Mouse (Mus musculus) frontal cortex, adult 2 months (tissue): Measurements from ENCODE around the gene Tacr1. TPM values are rescaled to one million over a fixed set of nuclear protein-coding genes. Genes with fewer than 3 reads are reported as not detected.

Experiments used
- DNase-seq, 2 experiments: peaks; one replicate each; pipeline ENCODE4 v3.0.0; 2022; ENCODE audit warnings: low spot score in 1 of 2; ENCODE audit errors: extremely low spot score in 1 of 2
- polyA plus RNA-seq: library from polyadenylated mRNA; depleted of rRNA; stranded (reverse); fragments of >200 nt; gene quantifications from 2 replicates; pipeline ENCODE4 v1.2.3, GENCODE M21; 2012

The Tacr1 gene
- polyA plus RNA-seq, 1 experiment, result 3.0 TPM

DNA sequence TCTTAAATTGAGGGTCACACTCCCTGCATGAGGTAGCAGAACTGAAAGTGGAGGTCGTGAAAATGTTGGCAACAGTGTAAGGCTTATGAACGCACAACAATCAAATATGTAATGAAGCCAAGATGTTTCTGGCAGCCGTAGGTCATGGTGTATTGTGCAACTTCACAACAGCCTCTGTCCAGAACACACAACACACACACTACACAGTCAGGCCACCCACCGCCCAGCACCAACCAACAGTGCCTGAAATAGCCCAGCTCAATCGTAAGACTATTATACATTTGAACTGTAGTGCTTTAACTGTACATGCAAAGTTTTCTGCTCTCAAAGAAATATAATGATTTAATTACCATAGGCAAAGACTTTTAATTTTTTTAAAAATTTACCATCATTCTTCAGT is 120.4 kb downstream of the Tacr1 start:
- DNase-seq, result no peak

- DNase-seq, result peak; percentile 14 to 59
Observed at GRCm38 (mm10) chr6:82525107-82525867, 123.2 kb downstream of the Tacr1 start.

DNA sequence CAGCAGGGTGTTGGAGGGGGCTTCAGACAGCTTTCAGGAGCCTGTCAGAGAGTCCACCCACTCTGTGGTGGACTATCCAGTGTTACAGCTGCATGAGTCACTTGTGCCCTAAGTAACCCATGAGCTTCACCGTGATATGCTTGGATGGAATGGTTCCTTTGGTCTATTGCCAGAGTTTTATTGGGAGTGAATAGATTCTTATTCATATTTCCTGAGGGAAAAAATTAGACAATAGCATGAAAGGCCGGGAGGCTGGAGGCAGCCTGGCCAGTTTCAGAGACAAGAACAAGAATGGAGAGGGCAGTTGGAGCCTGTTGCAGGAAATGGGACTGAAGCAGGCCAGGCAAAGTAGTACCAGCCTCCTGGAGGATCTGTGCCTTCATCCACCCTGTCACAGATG is 126.5 kb downstream of the Tacr1 start:
- no peak for DNase-seq

GRCm38 (mm10) chr6:82536641-82537040 is 134.5 kb downstream of the Tacr1 start:
- no peak for DNase-seq

GRCm38 (mm10) chr6:82549270-82549669 is 147.1 kb downstream of the Tacr1 start:
- DNase-seq, result no peak

GRCm38 (mm10) chr6:82575445-82575844 is 173.3 kb downstream of the Tacr1 start:
- DNase-seq, result no peak

DNA sequence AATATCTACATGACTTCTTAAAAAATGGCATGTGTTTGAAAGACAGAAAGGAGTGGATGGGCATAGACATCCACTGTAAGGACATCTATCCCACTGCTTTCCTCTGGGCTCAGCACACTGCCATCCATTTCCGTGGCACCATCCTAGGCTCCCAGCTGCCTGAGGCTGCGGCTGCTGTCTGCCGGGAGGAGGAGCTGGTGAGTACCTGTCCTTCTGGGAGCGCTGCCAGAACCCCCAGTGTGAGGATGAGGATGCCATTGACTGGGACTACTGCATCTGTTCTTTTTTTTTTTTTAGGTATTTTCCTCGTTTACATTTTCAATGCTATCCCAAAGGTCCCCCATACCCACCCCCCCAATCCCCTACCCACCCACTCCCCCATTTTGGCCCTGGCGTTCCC is 183.3 kb downstream of the Tacr1 start:
- no peak for DNase-seq

GRCm38 (mm10) chr6:82589387-82589786 is 187.3 kb downstream of the Tacr1 start:
- DNase-seq, result no peak

DNA sequence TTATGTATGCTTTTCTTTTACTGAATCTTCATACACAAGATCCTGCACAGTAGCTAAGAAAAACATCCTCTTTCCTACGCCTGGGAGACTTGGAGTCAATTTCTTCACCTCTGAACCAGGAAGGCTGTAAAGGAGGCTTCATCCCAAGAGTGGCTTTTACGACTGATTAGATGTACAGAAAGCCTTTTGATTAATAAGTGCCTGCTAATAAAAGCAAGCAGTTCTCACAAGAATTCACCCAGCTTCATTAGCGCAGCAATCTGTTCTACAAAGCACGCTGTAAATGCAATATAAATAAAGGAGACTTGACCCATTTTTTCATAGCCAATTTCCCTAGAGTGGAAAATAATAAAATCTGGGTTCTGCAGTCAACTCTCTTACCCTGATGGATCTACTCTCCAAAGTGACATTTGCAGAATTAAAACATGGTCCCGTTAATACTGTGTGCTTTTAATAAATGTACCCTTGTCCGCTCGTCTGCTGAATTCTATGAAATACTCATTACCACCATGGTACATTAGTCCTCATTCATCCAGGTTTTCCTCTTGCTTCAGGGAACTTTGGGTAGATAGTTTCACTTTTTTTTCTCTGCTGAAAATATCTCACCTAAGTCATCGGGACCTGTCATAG is 193.4 kb downstream of the Tacr1 start:
- no peak for DNase-seq

DNA sequence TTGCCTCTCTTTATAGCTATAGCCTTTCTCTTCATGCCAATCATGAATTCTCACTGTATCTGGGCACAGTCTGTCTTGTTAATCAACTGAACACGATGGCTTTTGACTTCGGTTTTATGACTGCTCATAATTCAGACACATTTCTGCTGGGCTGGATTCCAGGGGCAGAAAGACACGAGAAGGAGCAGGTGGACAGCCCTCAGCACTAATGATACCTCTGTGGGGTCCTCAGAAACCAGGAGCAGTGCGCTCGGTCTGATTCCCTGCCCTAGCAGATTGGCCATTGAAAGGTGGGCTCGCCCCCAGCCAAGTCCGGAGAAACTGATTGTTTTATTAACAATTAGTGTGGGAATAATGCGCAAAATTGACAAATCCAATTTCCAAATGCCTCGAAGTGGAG is 201.1 kb downstream of the Tacr1 start:
- DNase-seq, result no peak

DNA sequence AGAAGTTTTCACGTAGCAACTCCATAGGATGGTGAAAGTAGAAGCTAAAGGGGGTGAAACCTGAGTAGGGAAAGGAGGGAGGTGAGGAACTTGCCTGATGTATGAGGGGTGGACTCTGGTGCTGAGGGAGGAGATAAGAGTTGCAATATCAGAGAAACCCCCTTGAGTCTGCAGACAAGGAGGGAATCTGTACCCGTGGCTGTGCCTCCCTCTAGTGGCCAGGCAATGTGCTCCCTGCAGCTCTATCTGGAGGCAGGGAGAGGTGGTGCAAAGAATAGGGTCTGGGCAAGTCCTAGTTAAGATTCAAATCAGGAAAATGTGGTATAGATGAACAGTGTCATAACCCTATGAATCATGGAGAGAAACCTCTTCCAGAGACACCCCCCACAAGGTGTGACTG is 201.5 kb downstream of the Tacr1 start:
- peak in 1 of 2 experiments; percentile 71 for DNase-seq

DNA sequence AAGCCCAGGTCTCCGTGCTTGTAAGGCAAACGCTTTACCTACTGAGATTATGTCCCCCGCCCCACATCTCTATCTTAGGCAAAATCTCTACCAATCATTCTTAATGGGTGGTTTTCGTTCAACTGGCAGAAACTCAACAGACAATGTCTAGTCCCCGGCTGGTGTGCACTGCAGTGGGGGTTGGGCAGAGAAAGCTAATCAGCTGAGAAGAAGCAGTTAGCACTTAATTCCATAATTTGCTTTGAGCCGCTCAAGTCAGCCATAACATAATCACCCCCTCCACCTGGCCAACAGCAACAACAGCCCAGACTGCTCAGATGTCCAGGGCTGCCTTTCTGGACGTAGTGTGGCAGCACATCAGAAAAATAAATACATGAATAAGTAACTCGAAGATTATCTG is 202.7 kb downstream of the Tacr1 start:
- no peak for DNase-seq

DNA sequence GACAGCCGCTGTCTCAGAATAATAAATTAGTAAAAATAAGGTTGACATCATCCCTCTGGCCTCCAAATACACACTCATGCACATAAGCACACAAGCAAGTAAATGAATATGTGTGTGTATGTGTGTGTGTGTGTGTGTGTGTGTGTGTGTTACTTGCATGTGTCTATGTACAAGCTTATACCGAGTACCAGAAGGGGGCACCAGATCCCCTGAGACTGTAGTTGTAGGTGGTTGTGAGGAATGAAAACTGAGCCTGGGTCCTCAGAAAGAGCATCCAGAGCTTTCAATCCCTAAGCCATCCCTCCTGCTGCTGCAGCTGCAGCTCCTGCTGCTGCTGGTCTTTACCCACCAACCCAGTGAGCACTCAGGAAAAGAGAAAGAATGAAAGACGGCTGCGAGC is 206.6 kb downstream of the Tacr1 start:
- no peak for DNase-seq

DNA sequence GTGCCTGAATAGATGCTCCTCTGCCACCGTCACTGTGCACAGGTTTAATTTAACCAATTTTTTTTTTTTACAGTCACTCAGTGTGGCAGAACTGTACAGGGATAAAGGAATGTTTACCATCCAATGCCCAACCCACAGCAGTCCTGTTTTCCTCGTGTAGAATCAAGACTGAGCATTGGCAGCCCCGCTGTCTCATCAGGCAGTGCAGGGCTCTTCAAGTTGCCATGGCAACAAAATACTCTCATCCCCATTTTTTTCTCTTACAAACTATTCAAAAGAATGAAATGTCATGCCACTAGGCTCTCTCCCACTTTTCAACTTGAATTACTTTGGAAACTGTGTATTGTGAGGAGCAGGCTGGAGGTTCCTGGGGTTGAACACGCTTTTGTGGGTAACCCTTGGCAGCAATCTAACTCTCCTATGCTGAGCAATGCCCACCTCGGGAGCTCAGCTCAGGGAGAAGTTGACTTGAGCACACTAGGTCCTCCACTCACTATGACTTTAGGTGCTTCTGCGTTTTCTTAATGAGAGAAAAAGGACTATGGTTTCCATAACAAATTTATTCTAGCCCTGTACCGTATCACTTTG is 207.3 kb downstream of the Tacr1 start:
- DNase-seq, result peak in 1 of 2 experiments; percentile 45
